Mouse (Mus musculus) skeletal muscle tissue, adult 2 months (tissue): ENCODE measurements at regions not wholly inside any gene's neighbourhood (a gene's known extent, or its start where the extent isn't known, plus 50 kb on each side); places are given as distances from the start of the nearest gene placed in this dataset.

Experiments used
- DNase-seq: peaks from one replicate; pipeline ENCODE4 v3.0.0-alpha.2; 2012; ENCODE audit warnings: low read depth, low spot score

DNA sequence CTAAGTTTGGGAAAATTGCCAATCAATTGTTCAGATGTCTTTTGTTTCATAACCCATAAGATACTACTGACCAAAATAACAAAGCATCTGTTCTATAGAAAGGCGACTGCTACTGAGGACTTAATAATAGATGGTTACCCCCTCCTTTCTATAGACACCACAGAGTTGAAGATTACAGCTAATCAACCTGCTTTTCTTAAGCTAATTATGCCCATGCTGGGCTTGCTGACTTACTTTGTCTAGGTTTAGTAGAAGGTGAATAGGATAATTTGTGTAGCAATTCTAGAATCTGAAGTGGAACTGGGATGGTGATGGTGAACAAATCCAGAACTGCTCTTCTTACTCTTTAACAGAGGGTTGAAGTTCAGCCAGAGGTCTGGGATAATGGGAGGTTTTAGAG, 53.8 kb upstream of the Tbx18 start:
- no peak for DNase-seq

- DNase-seq: peak; percentile 25
Observed at GRCm38 (mm10) chr9:87811746-87812145, 80.7 kb upstream of the Tbx18 start.

DNA sequence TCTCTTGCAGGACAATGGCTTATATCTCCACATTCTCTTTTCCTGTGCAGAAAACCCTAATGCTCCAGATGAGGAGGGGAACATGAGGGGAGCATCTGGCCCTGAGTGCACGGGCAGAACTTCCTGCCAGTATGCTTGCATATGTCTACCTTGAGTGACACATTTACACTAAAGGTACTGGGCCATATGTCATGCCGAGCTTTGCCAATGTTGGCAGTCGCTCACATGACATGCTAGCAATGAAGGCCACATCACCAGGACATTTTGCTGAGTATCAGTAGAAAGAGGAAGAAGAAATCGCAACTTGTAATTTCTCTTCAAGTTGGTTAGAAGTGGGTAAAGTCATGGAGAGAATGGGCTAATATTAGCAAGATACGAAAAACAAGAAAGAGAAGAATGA, 91.2 kb upstream of the Tbx18 start:
- no peak for DNase-seq

DNA sequence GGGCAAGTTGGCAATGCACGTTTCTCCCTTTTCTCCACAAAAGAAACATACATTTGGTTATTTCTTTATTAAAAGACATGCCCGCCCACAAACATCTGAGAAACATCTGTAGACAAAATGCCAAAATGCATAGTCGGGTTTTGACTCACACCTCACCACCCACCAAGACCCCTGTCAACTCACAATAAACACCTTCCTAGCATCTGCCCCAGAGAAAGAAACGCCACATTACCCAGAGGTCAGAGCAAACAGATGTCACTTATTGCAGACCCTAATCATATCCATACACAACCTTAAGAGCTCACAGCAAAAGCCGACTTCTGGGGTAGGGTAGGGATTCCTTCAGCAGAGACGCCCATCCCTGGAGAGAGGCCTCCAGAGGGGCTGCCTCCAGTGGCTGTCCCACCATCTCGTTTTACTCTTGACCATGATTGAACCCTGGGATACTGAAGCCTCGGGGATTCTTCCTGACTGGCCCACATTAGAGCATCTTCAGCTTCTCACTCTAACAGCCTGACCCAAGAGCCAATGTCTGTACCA, 93.7 kb upstream of the Tbx18 start:
- no peak for DNase-seq

- DNase-seq: peak; percentile 70
Observed at GRCm38 (mm10) chr9:87843898-87844297, 112.8 kb upstream of the Tbx18 start.

GRCm38 (mm10) chr9:87844453-87844852, 113.4 kb upstream of the Tbx18 start:
- DNase-seq: peak; percentile 39

DNA sequence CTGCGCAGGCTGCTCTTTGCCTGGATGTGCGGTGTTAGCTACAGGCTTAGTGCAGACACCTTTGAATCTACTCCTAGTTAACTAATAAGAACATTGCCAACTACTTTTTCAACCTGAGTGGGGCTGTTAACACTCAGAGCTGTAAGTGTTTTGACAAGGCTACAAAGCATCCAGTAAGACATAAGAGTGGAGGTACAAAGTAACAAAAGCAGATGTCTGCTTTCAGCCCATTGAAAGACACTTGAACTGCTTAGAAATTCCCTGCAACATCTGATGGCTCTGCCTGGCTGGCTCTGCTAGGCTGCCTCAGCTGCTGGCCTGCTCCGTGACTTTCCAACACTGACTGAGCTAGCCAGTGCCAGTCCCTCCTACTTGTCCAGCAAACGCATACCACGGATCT, 117.8 kb upstream of the Tbx18 start:
- no peak for DNase-seq

- DNase-seq: peak; percentile 18
Observed at GRCm38 (mm10) chr9:87850133-87850532, 119.1 kb upstream of the Tbx18 start.

- no peak for DNase-seq
Observed at GRCm38 (mm10) chr9:87861588-87861987, 130.5 kb upstream of the Tbx18 start.

GRCm38 (mm10) chr9:87865236-87865635, 134.2 kb upstream of the Tbx18 start:
- no peak for DNase-seq

DNA sequence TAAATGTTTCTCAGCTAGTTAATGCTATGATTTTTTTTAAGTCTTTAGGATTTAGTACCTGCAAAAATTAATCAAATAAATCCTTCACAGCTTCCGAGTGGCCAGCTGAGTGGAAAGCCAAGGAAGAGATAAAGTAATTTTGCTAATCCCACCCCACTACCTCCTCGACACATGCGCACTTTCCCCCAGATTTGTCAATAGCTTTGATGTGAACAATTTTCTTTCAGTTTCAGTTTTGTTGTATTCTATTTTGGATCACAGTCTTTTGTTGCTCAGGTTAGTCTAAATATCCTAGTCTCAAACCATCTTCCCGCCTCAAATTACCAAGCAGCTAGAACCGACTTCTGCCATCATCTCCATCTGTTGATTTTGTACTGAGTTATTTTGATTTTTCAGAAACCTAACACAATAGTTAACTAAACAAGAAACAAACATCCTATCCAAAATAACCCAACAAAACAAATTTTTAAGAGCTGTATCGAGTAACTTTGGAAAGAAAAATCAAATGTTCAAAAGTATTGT, 141.4 kb upstream of the Tbx18 start:
- DNase-seq: no peak

- no peak for DNase-seq
Observed at GRCm38 (mm10) chr9:87882587-87882986, 151.5 kb upstream of the Tbx18 start.

GRCm38 (mm10) chr9:87883069-87883468, 152.0 kb upstream of the Tbx18 start:
- no peak for DNase-seq

GRCm38 (mm10) chr9:87894051-87894450, 163.0 kb upstream of the Tbx18 start:
- DNase-seq: no peak

DNA sequence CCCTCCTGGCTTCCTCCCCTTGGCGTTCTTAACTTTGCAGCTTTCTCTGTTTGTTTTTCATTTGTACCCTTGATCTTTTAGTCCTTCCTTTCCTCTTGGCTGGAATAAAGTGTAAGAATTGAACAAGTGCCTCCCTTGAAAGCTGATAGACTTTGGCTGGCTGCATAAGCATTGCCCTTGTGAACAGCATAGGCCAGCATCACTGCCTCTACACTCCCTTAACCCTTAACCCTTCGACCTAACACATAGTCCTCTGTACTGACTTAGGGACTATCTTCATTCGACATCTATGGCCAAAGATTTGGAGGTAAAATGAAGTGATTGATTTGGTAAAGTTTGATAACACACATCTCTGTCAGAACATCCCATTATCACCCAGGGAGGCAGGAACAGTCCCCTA, 163.5 kb upstream of the Tbx18 start:
- DNase-seq: peak; percentile 3

- no peak for DNase-seq
Observed at GRCm38 (mm10) chr9:87895526-87895925, 164.5 kb upstream of the Tbx18 start.

GRCm38 (mm10) chr9:87897336-87897735, 166.3 kb upstream of the Tbx18 start:
- no peak for DNase-seq

DNA sequence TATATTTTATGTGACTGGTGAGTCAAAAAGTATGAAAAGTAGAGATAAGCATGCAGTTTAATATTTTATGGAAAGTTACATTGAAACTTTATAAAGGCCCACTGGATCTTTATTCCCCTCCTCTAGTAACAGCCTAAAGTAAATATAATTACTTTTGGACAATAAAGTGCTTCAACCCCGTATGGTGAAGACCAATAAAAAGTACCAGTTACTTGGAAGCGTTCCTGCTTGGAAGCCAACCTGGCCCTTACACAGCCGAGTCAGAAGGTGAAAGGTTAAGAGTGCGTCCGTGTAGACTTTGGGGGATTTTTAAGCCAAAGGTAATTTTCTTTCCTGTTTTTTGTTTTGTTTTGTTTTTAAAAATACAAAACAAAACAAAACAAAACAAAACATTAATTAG, 168.3 kb upstream of the Tbx18 start:
- DNase-seq: no peak

DNA sequence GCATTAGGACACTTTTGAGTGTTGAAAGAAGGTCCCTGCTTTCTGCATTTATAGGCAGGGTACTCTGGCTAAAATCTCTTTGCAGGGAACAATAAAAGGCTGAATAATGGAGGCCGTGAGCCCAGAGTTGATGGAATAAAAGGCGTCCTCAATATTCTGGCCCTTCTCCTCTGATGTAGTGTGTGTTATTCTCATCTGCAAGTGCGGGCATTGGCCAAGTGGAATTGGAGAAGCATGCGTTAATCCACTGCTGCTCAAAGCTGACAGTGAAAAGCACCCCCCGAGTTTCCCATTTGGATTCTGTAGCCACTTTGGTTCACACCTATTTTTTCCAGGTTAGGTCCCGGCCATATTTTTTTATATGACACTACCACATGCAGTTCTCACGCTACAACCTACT, 168.7 kb upstream of the Tbx18 start:
- DNase-seq: no peak

DNA sequence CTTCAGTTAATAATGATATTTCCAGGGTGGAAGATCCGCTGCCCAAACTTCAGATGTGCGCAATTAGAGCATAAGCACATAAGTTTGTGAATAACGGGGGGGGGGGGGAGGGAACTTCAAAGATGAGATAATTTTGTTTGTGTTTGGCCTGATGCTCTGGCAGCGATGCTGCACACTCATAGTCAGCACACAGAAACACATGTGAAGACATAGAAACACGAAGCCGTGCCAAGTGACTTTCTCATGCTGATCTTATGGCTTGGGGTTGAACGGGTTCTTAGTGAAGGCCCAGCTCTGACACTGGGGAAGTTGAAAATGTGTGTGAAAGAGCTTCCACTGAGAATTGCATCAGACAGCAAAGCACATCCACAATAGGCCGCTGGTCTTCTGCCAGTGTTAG, 190.2 kb upstream of the Tbx18 start:
- no peak for DNase-seq

DNA sequence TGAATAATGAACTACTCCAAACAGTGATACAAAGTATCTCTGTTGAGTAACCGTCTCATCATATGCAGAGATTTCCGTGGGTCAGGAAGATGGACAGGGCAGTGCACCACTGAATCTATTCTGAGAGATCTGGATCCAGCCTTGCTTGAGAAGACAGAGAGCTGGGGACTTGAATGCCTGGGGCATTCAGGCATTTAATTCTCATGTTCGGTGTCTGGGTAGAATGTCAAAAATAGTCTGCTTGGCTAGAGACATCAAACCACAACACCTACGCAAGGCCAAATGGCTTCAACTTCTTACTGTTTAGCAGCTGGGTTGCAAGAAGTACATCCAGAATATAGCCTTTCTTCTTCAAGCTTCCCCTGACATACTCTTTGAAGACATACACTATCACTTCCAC, 194.1 kb upstream of the Tbx18 start:
- DNase-seq: no peak

DNA sequence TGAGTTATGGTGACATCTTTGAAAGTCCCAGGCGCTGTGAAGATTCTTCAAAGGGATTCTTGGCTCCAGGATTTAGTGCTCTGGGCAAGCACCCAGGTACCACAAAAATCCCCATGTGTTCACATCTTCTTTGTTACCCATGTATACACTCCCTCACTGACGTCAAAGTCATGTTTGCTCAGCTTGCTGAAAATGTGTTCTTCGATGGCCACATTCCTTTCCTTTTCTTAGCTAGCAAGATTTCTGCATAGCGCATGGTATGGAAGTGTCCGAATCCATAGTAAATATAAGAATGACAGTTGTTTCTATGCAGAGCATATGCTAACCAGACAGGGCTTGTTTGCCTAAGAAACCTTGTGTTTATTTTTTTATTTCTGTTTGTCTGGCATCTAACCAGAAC, 202.2 kb upstream of the Tbx18 start:
- no peak for DNase-seq

DNA sequence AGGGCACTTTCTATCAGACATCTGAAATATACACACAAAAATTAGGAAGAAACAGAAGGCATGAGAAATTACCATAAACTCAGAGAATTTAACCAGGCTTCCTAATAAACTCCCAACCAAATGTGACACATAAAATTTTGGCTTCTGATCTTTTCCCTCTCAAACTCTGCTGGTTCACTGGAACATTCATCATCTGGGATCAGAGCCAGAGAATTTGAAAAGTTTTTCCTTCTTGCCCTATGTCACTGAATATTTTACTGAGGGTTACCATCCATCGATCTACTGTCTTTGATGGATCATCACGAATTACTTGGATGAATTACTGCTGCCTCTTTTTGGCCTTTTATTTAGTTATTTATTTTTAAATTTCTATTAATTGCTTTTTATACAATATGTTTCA, 221.4 kb upstream of the Tbx18 start:
- no peak for DNase-seq

- DNase-seq: no peak
Observed at GRCm38 (mm10) chr9:87954941-87955340, 223.9 kb upstream of the Tbx18 start.
